Mouse (Mus musculus): ENCODE measurements around the gene Ppp1r14c. TPM values are rescaled to one million over a fixed set of nuclear protein-coding genes. Genes with fewer than 3 reads are reported as not detected.
"Not testable (repeated sequence)": the region's sequence is repeated elsewhere in the genome, so short reads cannot be mapped to it uniquely, and the experiment has no call there.

Gene Ppp1r14c
- polyA plus RNA-seq, 1 experiment from 2014 or later = 4.8 TPM

- WGBS = 94% methylated on average over 10 of the region's 10 CpGs
- ATAC-seq (ENCODE audit: low FRiP score); H3K27me3 ChIP-seq (ENCODE audit: control insufficient read depth, insufficient read depth, low read length); H3K36me3 ChIP-seq (ENCODE audit: control insufficient read depth, insufficient read depth, low read length); H3K9me3 ChIP-seq (ENCODE audit: control insufficient read depth, low read length); H3K4me2 ChIP-seq; H3K4me1 ChIP-seq (ENCODE audit: control insufficient read depth, insufficient read depth, low read length); H3K9ac ChIP-seq (ENCODE audit: low read length); DNase-seq (ENCODE audit: low spot score, missing footprints); H3K27ac ChIP-seq (ENCODE audit: low read depth, low read length); H3K4me3 ChIP-seq (ENCODE audit: low read depth, low read length): not testable (repeated sequence)
Observed at GRCm38 (mm10) chr10:3446748-3447147, 80.9 kb downstream of the Ppp1r14c start.

DNA sequence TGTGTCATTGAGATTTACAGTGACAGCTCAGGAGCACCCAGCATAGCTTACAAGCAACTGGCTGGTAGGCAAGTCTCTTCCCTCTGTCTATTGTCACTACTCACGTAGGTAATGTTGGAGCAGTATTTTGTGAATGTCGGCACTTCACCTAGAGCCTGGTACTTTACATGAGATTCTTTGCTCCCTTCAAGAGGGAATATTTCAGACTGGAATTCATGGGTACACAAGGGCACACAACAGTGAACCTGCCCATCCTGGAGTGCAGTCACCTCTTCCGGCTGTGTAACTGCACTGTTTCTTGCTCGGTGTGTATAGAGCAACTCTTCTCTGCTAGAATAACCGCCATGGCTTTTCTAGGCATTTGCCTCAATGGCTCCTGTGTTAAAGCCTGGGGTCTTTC is 82.8 kb downstream of the Ppp1r14c start:
- H3K27me3 ChIP-seq (ENCODE audit: control insufficient read depth, insufficient read depth, low read length) = no peaks in the 10 kb centered on the region
- H3K4me2 ChIP-seq = no peak overlapping the region
- no peak for DNase-seq (ENCODE audit: low spot score, missing footprints)
- no peaks in the 10 kb centered on the region for H3K4me1 ChIP-seq (ENCODE audit: control insufficient read depth, insufficient read depth, low read length)
- ATAC-seq (ENCODE audit: low FRiP score) = no peak
- no peak overlapping the region for H3K4me3 ChIP-seq (ENCODE audit: low read depth, low read length)
- no peaks in the 10 kb centered on the region; the same call in 1 of the 2 replicates for H3K9me3 ChIP-seq (ENCODE audit: control insufficient read depth, low read length)
- 87% methylated on average over 5 of the region's 5 CpGs for WGBS
- no peaks in the 10 kb centered on the region for H3K36me3 ChIP-seq (ENCODE audit: control insufficient read depth, insufficient read depth, low read length)
- no peak overlapping the region for H3K9ac ChIP-seq (ENCODE audit: low read length)
- no peak overlapping the region for H3K27ac ChIP-seq (ENCODE audit: low read depth, low read length)

- Histone ChIP-seq H3K9me3 (ENCODE audit: control insufficient read depth, low read length) (no peaks in the 10 kb centered on the region; the same call in 1 of the 2 replicates), H3K27me3 (ENCODE audit: control insufficient read depth, insufficient read depth, low read length) (no peaks in the 10 kb centered on the region), H3K27ac (ENCODE audit: low read depth, low read length) (no peak overlapping the region), H3K4me2 (no peak overlapping the region), H3K36me3 (ENCODE audit: control insufficient read depth, insufficient read depth, low read length) (no peaks in the 10 kb centered on the region), H3K9ac (ENCODE audit: low read length) (no peak overlapping the region), H3K4me3 (ENCODE audit: low read depth, low read length) (no peak overlapping the region), H3K4me1 (ENCODE audit: control insufficient read depth, insufficient read depth, low read length) (no peaks in the 10 kb centered on the region)
- 86% methylated on average over 4 of the region's 4 CpGs for WGBS
- DNase-seq (ENCODE audit: low spot score, missing footprints) = no peak
- no peak for ATAC-seq (ENCODE audit: low FRiP score)
Observed at GRCm38 (mm10) chr10:3451930-3452329, 86.1 kb downstream of the Ppp1r14c start.

DNA sequence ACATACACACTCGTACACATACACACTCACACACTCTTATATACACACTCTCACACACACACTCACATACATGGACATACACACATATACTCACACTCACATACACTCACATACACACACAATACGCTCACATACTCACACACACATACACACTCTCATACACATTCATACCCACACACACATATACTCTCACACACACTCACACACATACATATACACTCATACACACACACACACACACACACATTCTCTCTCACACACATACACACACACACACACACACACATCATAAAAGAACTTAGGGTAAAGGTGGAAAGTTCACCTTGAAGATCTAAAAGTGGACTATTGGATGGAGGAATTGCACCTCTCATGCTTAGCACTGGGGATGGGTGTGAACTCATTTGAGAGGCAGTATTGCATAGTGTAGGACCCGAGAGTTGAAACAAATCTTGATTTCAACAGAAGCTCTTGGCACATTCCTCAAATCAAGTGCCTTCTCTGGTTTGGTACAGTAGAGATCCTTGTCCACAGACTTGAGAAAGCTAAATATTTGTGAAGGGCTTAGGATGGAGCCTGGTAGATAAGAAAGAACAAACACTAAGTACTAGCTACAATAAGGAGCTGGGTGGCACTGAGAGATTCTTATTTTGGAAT is 87.1 kb downstream of the Ppp1r14c start:
- ATAC-seq (ENCODE audit: low FRiP score) (no peak), DNase-seq (ENCODE audit: low spot score, missing footprints) (no peak)
- no peaks in the 10 kb centered on the region for H3K4me1 ChIP-seq (ENCODE audit: control insufficient read depth, insufficient read depth, low read length)
- no peak overlapping the region for H3K4me3 ChIP-seq (ENCODE audit: low read depth, low read length)
- H3K9ac ChIP-seq (ENCODE audit: low read length) = no peak overlapping the region
- 79% methylated on average over 3 of the region's 3 CpGs for WGBS
- H3K27me3 ChIP-seq (ENCODE audit: control insufficient read depth, insufficient read depth, low read length) = no peaks in the 10 kb centered on the region
- no peak overlapping the region for H3K27ac ChIP-seq (ENCODE audit: low read depth, low read length)
- H3K36me3 ChIP-seq (ENCODE audit: control insufficient read depth, insufficient read depth, low read length) = no peaks in the 10 kb centered on the region
- H3K9me3 ChIP-seq (ENCODE audit: control insufficient read depth, low read length) = no peaks in the 10 kb centered on the region
- H3K4me2 ChIP-seq = no peak overlapping the region

DNA sequence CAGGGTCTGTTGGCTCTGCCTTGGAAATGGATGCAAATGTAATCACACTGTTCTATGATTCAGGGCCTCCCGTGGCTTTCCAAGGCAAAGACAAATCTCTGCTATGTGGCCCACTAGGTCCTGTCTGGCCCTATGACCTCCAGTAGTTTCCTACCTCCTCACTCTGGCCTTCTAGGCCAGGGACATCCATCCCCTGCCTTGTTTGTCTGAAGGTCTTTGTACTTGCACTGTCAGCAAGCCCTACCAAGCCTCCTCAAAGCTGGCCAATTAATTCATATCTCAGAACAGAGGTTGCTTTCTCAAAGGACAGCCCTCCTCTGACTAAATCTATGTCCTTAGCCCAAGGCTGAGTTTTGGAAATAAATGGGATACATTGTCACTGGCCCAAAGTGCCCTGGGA is 92.8 kb downstream of the Ppp1r14c start:
- Histone ChIP-seq H3K27me3 (ENCODE audit: control insufficient read depth, insufficient read depth, low read length) (no peaks in the 10 kb centered on the region), H3K4me2 (no peak overlapping the region), H3K4me1 (ENCODE audit: control insufficient read depth, insufficient read depth, low read length) (no peaks in the 10 kb centered on the region), H3K9ac (ENCODE audit: low read length) (no peak overlapping the region), H3K36me3 (ENCODE audit: control insufficient read depth, insufficient read depth, low read length) (no peaks in the 10 kb centered on the region), H3K4me3 (ENCODE audit: low read depth, low read length) (no peak overlapping the region), H3K27ac (ENCODE audit: low read depth, low read length) (no peak overlapping the region), H3K9me3 (ENCODE audit: control insufficient read depth, low read length) (no peaks in the 10 kb centered on the region)
- 90% methylated on average over 1 of the region's 1 CpGs for WGBS
- ATAC-seq (ENCODE audit: low FRiP score) (no peak), DNase-seq (ENCODE audit: low spot score, missing footprints) (no peak)

GRCm38 (mm10) chr10:3460841-3461240 is 95.0 kb downstream of the Ppp1r14c start:
- DNase-seq (ENCODE audit: low spot score, missing footprints) = no peak
- H3K9ac ChIP-seq (ENCODE audit: low read length) = no peak overlapping the region
- no peaks in the 10 kb centered on the region for H3K36me3 ChIP-seq (ENCODE audit: control insufficient read depth, insufficient read depth, low read length)
- 100% methylated on average over 1 of the region's 1 CpGs for WGBS
- no peak overlapping the region for H3K4me3 ChIP-seq (ENCODE audit: low read depth, low read length)
- H3K4me2 ChIP-seq = no peak overlapping the region
- ATAC-seq (ENCODE audit: low FRiP score) = no peak
- H3K4me1 ChIP-seq (ENCODE audit: control insufficient read depth, insufficient read depth, low read length) = no peaks in the 10 kb centered on the region
- H3K27ac ChIP-seq (ENCODE audit: low read depth, low read length) = no peak overlapping the region
- H3K9me3 ChIP-seq (ENCODE audit: control insufficient read depth, low read length) = no peaks in the 10 kb centered on the region
- no peaks in the 10 kb centered on the region for H3K27me3 ChIP-seq (ENCODE audit: control insufficient read depth, insufficient read depth, low read length)

DNA sequence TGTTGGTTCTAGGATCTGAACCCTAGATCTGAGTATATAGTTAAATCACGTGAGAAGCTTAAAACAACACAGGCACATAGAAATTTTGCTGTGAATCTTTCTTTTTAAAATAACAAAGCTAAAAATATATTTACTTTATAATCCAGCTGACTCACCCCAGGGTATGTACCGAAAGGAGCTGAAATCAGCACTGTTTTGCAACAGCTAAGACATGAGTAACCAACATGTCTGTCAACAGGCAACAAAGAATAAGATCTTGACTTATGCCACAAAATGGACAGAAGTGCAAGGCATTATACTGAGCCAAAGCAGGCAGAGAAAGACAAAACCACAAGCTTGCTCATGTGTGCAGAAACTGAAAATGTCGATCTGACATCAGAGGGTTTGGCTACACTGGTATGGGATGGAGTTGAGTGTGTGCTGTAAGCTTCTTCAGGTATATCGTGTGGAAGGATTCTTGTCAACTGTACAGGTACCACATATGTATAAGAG is 100.3 kb downstream of the Ppp1r14c start:
- no peak for ATAC-seq (ENCODE audit: low FRiP score)
- Histone ChIP-seq H3K4me1 (ENCODE audit: control insufficient read depth, insufficient read depth, low read length) (no peaks in the 10 kb centered on the region), H3K27ac (ENCODE audit: low read depth, low read length) (no peak overlapping the region), H3K9me3 (ENCODE audit: control insufficient read depth, low read length) (no peaks in the 10 kb centered on the region), H3K27me3 (ENCODE audit: control insufficient read depth, insufficient read depth, low read length) (no peaks in the 10 kb centered on the region), H3K36me3 (ENCODE audit: control insufficient read depth, insufficient read depth, low read length) (no peaks in the 10 kb centered on the region), H3K4me3 (ENCODE audit: low read depth, low read length) (no peak overlapping the region), H3K4me2 (no peak overlapping the region), H3K9ac (ENCODE audit: low read length) (no peak overlapping the region)
- DNase-seq (ENCODE audit: low spot score, missing footprints) = no peak
- WGBS = 88% methylated on average over 4 of the region's 4 CpGs

DNA sequence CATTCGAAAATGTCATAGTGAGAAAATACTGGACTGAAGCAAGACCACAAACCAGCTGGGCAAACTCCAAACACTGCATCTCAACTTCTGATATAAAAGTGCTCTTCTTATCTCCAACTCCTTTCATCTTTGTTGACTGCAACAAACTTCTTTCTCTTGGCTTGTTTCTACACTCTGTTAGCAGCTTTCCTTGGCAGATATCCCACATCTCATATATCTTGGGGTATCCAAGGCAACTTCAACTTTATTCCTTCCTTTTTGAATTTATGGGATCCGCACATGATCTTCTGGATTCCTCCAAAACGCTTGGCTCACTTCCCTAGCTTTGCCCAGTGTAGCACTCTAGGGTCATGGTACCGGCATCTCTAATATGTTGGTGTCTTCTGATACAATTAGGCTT is 102.7 kb downstream of the Ppp1r14c start:
- no peak overlapping the region for H3K27ac ChIP-seq (ENCODE audit: low read depth, low read length)
- 85% methylated on average over 4 of the region's 4 CpGs for WGBS
- H3K4me3 ChIP-seq (ENCODE audit: low read depth, low read length) = no peak overlapping the region
- no peaks in the 10 kb centered on the region for H3K27me3 ChIP-seq (ENCODE audit: control insufficient read depth, insufficient read depth, low read length)
- no peak overlapping the region for H3K4me2 ChIP-seq
- H3K36me3 ChIP-seq (ENCODE audit: control insufficient read depth, insufficient read depth, low read length) = no peaks in the 10 kb centered on the region
- no peaks in the 10 kb centered on the region for H3K4me1 ChIP-seq (ENCODE audit: control insufficient read depth, insufficient read depth, low read length)
- no peak for DNase-seq (ENCODE audit: low spot score, missing footprints)
- H3K9ac ChIP-seq (ENCODE audit: low read length) = no peak overlapping the region
- H3K9me3 ChIP-seq (ENCODE audit: control insufficient read depth, low read length) = no peaks in the 10 kb centered on the region
- no peak for ATAC-seq (ENCODE audit: low FRiP score)

DNA sequence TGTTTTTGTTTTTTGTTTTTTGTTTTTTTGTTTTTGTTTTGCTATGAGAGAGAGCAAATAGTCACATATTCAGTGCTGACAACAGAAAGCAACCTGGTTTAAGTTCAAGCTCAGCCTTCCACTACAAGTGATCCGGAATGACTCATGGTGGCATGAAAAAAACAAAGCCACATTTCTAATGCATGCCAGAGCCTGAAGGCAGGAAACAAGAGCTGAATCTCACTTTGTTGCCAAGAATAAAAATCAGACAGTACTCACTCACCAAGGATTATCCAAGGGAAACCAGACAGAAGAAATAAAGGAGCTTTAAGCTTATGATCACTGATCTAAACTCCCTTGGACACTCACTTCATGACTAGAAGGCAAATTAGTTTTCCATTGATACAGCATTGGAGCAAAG is 110.8 kb downstream of the Ppp1r14c start:
- DNase-seq (ENCODE audit: low spot score, missing footprints) = no peak
- WGBS = 78% methylated on average over 1 of the region's 1 CpGs
- Histone ChIP-seq H3K36me3 (ENCODE audit: control insufficient read depth, insufficient read depth, low read length) (no peaks in the 10 kb centered on the region), H3K4me2 (no peak overlapping the region), H3K27ac (ENCODE audit: low read depth, low read length) (no peak overlapping the region), H3K9ac (ENCODE audit: low read length) (no peak overlapping the region), H3K4me1 (ENCODE audit: control insufficient read depth, insufficient read depth, low read length) (no peaks in the 10 kb centered on the region), H3K9me3 (ENCODE audit: control insufficient read depth, low read length) (no peaks in the 10 kb centered on the region), H3K27me3 (ENCODE audit: control insufficient read depth, insufficient read depth, low read length) (no peaks in the 10 kb centered on the region), H3K4me3 (ENCODE audit: low read depth, low read length) (no peak overlapping the region)
- ATAC-seq (ENCODE audit: low FRiP score) = no peak

All from midbrain, embryonic 11.5 days (tissue).